Mouse (Mus musculus) kidney, adult 10 weeks (tissue): ENCODE results near the gene Brf1. TPM values are rescaled to one million over a fixed set of nuclear protein-coding genes. Genes with fewer than 3 reads are reported as not detected.

Experiments
- polyA plus RNA-seq: library from polyadenylated mRNA; stranded (reverse); fragments of 350-450 nt; fragmentation: Illumina TruSeq; extraction: RNeasy Lipid Tissue Mini Kit (QIAGEN cat#74804); gene quantifications from one replicate; pipeline ENCODE4 v1.2.3, GENCODE M21; 2014; ENCODE audit warnings: low read depth, low replicate concordance

The Brf1 gene
- polyA plus RNA-seq: 14.1 TPM

GRCm38 (mm10) chr12:113000294-113001132, at the start of gene Brf1:
Brf1 (minus strand) TSS chr12:113000704.

GRCm38 (mm10) chr12:113013604-113014558, 13.4 kb upstream of the Brf1 start, which contains the start of gene Pacs2:
Pacs2 (plus strand) TSS chr12:113014508.

GRCm38 (mm10) chr12:112976371-112977073, 24.0 kb downstream of the Brf1 start, which contains the start of gene Btbd6:
Btbd6 (plus strand) TSS chr12:112976482.

GRCm38 (mm10) chr12:112941776-112942713, 58.5 kb downstream of the Brf1 start, which contains the start of gene Nudt14:
Nudt14 (minus strand) TSS chr12:112942124.

GRCm38 (mm10) chr12:112929562-112930352, 70.7 kb downstream of the Brf1 start, which contains the start of gene Jag2:
Jag2 (minus strand) TSS chr12:112929776.

Other genes with a start within 250 kb of the Brf1 start
- gene Pld4, start 240.0 kb downstream of the Brf1 start, polyA plus RNA-seq: 0.20 TPM
- 0.16 TPM for gene Ahnak2, start 198.0 kb downstream of the Brf1 start, polyA plus RNA-seq
- 5.5 TPM for gene Clba1, start 191.8 kb downstream of the Brf1 start, polyA plus RNA-seq
- 3.3 TPM for gene Cdca4, start 171.3 kb downstream of the Brf1 start, polyA plus RNA-seq
- gene Gpr132, start 132.5 kb downstream of the Brf1 start, polyA plus RNA-seq: not detected
- gene Jag2, start 70.9 kb downstream of the Brf1 start, polyA plus RNA-seq: 0.12 TPM
- gene Nudt14, start 58.6 kb downstream of the Brf1 start, polyA plus RNA-seq: 0.44 TPM
- 1.3 TPM for gene Btbd6, start 24.2 kb downstream of the Brf1 start, polyA plus RNA-seq
- 6.4 TPM for gene Pacs2, start 13.8 kb upstream of the Brf1 start, polyA plus RNA-seq
- gene Tex22, start 73.8 kb upstream of the Brf1 start, polyA plus RNA-seq: not detected
- gene Mta1, start 97.6 kb upstream of the Brf1 start, polyA plus RNA-seq: 5.8 TPM
- not detected for gene Crip2, start 139.5 kb upstream of the Brf1 start, polyA plus RNA-seq
- gene Crip1, start 145.6 kb upstream of the Brf1 start, polyA plus RNA-seq: not detected
- gene Tedc1, start 155.7 kb upstream of the Brf1 start, polyA plus RNA-seq: not detected
- gene Tmem121, start 185.2 kb upstream of the Brf1 start, polyA plus RNA-seq: not detected